Mouse (Mus musculus): ENCODE results near the gene Ly9. TPM values are rescaled to one million over a fixed set of nuclear protein-coding genes. Genes with fewer than 3 reads are reported as not detected.

Ly9 gene
- polyA plus RNA-seq, 1 experiment from 2014 or later: 0.60 TPM

DNA sequence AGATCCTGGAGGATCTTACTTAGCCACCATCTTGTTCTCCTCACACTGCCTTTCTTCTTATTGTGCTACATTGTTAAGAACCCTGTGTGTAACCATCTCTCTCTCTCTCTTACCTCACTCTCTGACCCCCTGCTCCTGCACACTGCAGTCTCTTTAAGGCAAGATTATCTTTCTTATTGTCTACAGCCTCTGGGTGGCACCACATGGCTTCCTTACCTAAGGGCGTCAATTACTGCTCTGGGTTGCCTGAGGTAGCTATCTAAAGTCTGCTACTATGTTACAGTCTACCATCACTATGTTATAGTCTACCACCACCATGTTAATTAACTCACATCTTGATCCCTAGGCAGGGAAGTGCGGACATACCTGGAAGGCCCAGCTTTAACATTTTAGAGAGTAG is 38.8 kb downstream of the Ly9 start:
- no peaks in the 10 kb centered on the region for H3K4me1 ChIP-seq (replicated peaks)
- H3K9ac ChIP-seq: no peak overlapping the region
- H3K27ac ChIP-seq: no peak overlapping the region
- H3K4me2 ChIP-seq (replicated peaks): no peak overlapping the region
- H3K9me3 ChIP-seq: no peaks in the 10 kb centered on the region
- 58% methylated on average over 2 of the region's 2 CpGs for WGBS
- H3K27me3 ChIP-seq (replicated peaks): no peaks in the 10 kb centered on the region
- no peaks in the 10 kb centered on the region for H3K36me3 ChIP-seq
- H3K4me3 ChIP-seq (replicated peaks): no peak overlapping the region
- ATAC-seq: peak; percentile 23; the same call in 1 of the 2 replicates

DNA sequence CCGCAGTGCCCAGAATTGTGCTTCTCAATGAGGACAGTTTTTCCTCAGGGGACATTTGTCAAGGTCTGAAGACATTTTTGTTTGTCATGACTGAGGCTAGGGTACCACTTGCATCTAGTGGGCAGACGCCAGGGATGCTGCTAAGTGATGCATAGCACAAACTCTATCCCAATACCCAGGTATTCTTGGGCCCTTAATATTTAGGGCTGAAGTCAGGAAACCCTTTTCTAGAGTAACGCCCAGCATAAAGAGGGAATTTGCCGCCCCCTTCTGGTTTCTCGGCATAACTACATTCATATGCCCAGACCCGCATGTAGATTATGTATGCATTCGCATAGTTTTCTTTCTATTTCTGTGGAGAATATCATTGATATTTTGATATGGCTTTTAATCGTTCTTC is 40.4 kb downstream of the Ly9 start:
- Histone ChIP-seq H3K4me3 (replicated peaks) (no peak overlapping the region), H3K27me3 (replicated peaks) (no peaks in the 10 kb centered on the region), H3K36me3 (no peaks in the 10 kb centered on the region), H3K4me2 (replicated peaks) (no peak overlapping the region), H3K27ac (no peak overlapping the region), H3K9ac (no peak overlapping the region), H3K9me3 (no peaks in the 10 kb centered on the region), H3K4me1 (replicated peaks) (no peaks in the 10 kb centered on the region)
- 21% methylated on average over 8 of the region's 8 CpGs for WGBS
- ATAC-seq: peak; percentile 61; the same call in 1 of the 2 replicates

DNA sequence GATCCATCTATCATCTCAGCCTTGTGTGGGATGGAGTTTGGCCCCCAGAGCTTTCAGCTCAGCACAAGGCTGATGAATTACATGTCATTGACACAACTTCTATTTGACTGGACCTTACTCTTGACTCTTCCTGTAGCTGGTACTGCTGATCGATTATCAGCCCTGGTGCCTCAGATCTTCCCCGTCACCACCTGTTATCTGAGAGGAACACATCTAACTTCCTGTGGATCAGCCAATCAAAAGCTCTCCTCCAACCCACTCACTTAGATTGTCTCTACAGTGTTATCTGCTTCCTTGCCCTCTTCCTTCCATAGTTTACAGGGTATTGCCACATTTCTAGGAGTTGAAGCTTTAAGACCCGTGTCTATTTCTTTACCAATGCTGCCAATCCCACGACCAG is 41.3 kb downstream of the Ly9 start:
- no peaks in the 10 kb centered on the region for H3K27me3 ChIP-seq (replicated peaks)
- no peaks in the 10 kb centered on the region for H3K4me1 ChIP-seq (replicated peaks)
- ATAC-seq: no peak
- H3K27ac ChIP-seq: no peak overlapping the region
- WGBS: 53% methylated on average over 4 of the region's 4 CpGs
- H3K9me3 ChIP-seq: no peaks in the 10 kb centered on the region
- no peaks in the 10 kb centered on the region for H3K36me3 ChIP-seq
- H3K4me2 ChIP-seq (replicated peaks): no peak overlapping the region
- H3K9ac ChIP-seq: no peak overlapping the region
- H3K4me3 ChIP-seq (replicated peaks): no peak overlapping the region

DNA sequence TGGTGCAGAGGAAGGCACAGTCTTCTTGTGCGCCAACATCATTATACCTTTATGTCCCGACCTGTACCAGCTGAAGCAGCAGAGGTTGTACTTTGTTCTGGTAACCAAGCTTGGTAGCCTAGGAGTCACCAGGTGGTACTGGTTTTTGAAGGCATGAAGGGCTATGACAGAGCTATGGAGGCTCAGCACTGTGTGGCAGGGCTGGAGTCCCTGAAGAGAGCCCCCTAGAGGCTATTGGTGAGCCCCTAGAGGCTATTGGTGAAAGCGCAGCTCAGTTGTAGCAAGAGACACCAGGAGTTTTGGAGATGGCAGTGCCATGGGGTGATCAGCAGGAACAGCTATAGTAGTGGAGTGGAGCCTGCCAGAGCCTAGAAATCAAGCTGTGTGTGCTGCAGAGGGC is 43.0 kb downstream of the Ly9 start:
- Histone ChIP-seq H3K27me3 (replicated peaks) (no peaks in the 10 kb centered on the region), H3K9me3 (no peaks in the 10 kb centered on the region), H3K4me3 (replicated peaks) (no peak overlapping the region), H3K36me3 (no peaks in the 10 kb centered on the region), H3K4me2 (replicated peaks) (no peak overlapping the region), H3K9ac (no peak overlapping the region), H3K27ac (no peak overlapping the region), H3K4me1 (replicated peaks) (no peaks in the 10 kb centered on the region)
- 60% methylated on average over 3 of the region's 3 CpGs for WGBS
- ATAC-seq: peak; percentile 54

DNA sequence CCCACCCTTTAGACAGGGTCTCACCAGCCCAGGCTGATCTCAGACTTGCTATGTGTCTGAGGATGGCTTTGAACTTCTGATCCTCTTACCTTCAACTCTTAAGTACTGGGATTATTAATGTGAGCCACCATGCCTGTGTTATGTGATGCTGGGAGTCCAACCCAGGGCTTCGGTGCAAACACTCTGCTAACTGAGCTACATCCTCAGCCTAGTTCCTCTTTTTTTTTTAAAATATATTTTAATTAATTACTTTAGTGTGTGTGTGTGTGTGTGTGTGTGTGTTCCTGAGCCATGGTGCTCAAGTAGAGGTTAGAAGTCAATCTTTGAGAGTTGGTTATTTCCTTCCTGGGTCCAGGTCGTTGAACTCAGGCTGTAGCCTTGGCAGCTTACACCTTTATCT is 44.2 kb downstream of the Ly9 start:
- Histone ChIP-seq H3K4me3 (replicated peaks) (no peak overlapping the region), H3K27ac (no peak overlapping the region), H3K9ac (no peak overlapping the region), H3K36me3 (no peaks in the 10 kb centered on the region), H3K4me2 (replicated peaks) (no peak overlapping the region), H3K4me1 (replicated peaks) (no peaks in the 10 kb centered on the region), H3K27me3 (replicated peaks) (no peaks in the 10 kb centered on the region), H3K9me3 (no peaks in the 10 kb centered on the region)
- ATAC-seq: no peak
- 73% methylated on average over 2 of the region's 2 CpGs for WGBS

DNA sequence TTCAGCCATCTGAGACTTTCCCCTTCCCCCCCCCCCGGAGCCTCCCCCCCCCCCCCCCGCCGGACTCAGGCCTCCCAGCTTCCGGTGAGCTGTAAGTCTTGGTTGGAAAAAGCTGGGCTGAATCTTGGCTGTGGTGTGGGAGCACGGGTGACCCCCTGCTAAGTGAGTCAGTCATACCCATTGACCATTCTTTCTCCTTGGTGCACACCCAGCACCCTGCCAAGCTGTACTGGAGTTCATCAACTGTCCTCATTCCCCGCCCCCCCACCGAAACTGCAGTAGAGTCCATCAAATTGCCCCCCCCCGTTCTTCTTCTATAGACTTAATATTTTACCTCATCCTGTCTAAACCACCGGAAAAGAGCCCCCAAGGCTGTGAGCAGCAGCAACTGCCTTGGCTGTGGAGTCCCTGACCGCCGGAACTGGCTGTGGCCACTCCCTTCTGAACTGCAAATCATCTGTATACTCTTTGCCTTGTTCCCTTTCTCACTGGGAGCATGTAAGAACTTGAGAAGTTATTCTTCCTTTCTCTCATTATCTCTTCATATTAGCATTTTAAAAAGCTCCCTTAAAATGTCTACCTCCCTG is 45.5 kb downstream of the Ly9 start:
- Histone ChIP-seq H3K27ac (no peak overlapping the region), H3K9me3 (no peaks in the 10 kb centered on the region), H3K27me3 (replicated peaks) (no peaks in the 10 kb centered on the region), H3K4me3 (replicated peaks) (no peak overlapping the region), H3K4me2 (replicated peaks) (no peak overlapping the region), H3K36me3 (no peaks in the 10 kb centered on the region), H3K9ac (no peak overlapping the region), H3K4me1 (replicated peaks) (no peaks in the 10 kb centered on the region)
- 59% methylated on average over 7 of the region's 11 CpGs for WGBS
- 0 out of 2 replicates have a peak, but pooled peaks have one; percentile 25 for ATAC-seq

DNA sequence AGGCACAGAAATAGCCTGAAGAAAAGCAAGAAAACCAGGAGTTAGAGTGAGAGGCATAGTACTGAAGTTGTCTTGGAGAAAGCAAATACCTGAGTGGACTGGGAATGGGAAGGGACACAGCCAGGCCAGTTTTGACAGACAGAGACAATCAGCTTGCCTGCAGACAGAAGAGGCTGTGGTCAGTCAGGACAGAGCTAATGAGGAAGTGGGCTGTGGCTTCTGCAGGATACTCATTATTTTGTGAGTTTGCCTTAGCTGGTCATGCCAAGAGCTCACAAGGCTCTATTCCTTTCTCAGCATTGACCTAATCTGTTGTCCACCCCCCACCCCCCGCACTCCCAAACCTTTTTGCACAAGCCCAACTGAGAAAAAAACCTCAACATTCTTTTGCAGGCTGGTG is 46.0 kb downstream of the Ly9 start:
- WGBS: 81% methylated on average over 1 of the region's 1 CpGs
- no peak overlapping the region for H3K4me3 ChIP-seq (replicated peaks)
- H3K36me3 ChIP-seq: no peaks in the 10 kb centered on the region
- no peaks in the 10 kb centered on the region for H3K4me1 ChIP-seq (replicated peaks)
- no peak for ATAC-seq
- H3K9ac ChIP-seq: no peak overlapping the region
- no peaks in the 10 kb centered on the region for H3K9me3 ChIP-seq
- H3K27me3 ChIP-seq (replicated peaks): no peaks in the 10 kb centered on the region
- H3K27ac ChIP-seq: no peak overlapping the region
- H3K4me2 ChIP-seq (replicated peaks): no peak overlapping the region

DNA sequence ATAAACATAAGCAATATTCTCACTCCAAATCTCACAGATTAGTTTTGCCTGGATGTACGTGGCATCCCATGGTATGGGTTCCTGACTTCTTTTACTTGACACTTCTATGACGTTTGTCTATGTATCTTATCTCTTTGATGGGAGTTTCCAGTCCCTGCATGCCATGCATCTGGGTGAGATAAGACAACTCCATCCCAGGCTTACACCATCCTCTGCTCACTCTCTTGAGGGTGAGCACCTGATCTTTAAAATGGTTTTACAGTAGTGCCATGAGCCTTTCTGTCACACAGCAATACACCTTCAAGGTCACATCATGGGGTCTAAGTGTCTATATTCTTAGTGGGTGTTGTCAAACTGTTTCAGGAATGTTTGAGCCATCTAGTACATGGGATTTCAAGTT is 46.9 kb downstream of the Ly9 start:
- no peaks in the 10 kb centered on the region for H3K9me3 ChIP-seq
- no peak overlapping the region for H3K27ac ChIP-seq
- H3K4me1 ChIP-seq (replicated peaks): no peaks in the 10 kb centered on the region
- no peak overlapping the region for H3K9ac ChIP-seq
- H3K27me3 ChIP-seq (replicated peaks): no peaks in the 10 kb centered on the region
- no peak overlapping the region for H3K4me3 ChIP-seq (replicated peaks)
- no peak overlapping the region for H3K4me2 ChIP-seq (replicated peaks)
- 52% methylated on average over 2 of the region's 2 CpGs for WGBS
- no peak for ATAC-seq
- H3K36me3 ChIP-seq: no peaks in the 10 kb centered on the region

DNA sequence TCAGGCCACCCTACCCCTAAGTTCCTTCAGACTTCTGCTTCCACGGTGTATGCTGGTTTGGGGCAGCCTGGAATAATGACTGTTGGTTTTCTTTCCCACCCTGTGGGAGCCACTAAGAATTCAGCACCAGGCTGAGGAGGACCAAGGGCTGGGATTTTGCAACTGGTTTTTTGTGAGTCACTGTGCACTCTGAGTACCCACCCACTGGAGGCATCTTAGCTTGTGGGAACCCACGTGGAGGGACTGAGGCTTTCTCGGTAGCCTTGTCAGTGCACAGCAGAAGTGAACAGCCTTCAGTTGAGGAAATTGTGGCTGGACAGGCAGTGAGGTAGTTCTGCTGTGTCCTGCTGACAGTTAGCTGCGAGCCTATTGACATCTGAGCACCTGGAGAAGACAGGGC is 48.3 kb downstream of the Ly9 start, which contains the start of gene Cd244a:
TSS of gene Cd244a (plus strand) at position 296 of the 400 bp plus-strand sequence.
- Histone ChIP-seq H3K27ac (no peak within 1 kb of the TSS), H3K36me3 (no peaks in the 10 kb centered on the region), H3K4me2 (replicated peaks) (no peak within 1 kb of the TSS), H3K4me1 (replicated peaks) (no peaks in the 10 kb centered on the region), H3K9me3 (no peaks in the 10 kb centered on the region), H3K4me3 (replicated peaks) (no peak within 1 kb of the TSS), H3K27me3 (replicated peaks) (no peaks in the 10 kb centered on the region), H3K9ac (no peak within 1 kb of the TSS)
- WGBS: 76% methylated on average over 4 of the region's 4 CpGs
- no peak for ATAC-seq

DNA sequence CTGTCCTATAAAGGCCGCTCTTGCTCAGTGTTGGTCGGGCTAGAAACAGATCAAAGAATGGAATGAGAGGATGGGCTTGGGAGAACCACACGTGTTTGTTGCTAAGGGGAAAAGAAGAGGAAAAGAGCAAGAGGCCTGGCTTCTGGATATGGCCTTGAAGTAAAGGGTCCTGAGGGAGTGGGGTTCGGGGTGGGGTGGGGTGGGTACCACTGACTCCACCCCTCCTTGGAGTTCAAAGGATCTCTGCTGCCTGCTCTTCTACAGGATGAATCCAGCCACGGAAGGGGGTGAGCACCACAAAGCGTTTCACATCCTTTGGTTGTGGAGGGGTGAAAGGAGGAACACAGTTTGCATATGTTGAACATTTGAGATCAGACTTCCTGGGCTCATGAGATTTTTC is 48.8 kb downstream of the Ly9 start:
- no peak overlapping the region for H3K4me3 ChIP-seq (replicated peaks)
- no peak overlapping the region for H3K4me2 ChIP-seq (replicated peaks)
- H3K36me3 ChIP-seq: no peaks in the 10 kb centered on the region
- H3K9me3 ChIP-seq: no peaks in the 10 kb centered on the region
- no peak for ATAC-seq
- no peak overlapping the region for H3K27ac ChIP-seq
- 70% methylated on average over 6 of the region's 6 CpGs for WGBS
- no peaks in the 10 kb centered on the region for H3K4me1 ChIP-seq (replicated peaks)
- H3K27me3 ChIP-seq (replicated peaks): no peaks in the 10 kb centered on the region
- H3K9ac ChIP-seq: no peak overlapping the region

DNA sequence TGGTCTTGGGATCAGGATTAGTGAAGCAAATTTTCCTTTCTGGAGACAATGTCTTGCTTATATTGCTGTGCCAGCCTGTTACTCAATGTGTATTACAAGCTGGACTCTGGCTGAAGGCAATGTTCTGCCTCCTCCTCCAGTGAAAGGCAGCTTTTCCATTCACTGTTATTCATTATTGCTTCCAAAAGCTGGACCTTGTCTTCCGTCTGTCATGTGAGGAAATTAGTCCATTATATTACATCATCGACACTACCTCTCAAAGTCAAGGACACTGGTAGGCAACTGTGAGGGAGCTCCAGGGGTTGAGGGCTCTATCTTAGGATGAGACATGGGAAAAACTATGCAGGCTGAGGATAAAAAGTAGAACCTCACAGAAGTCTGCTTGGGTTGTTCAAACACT is 50.8 kb downstream of the Ly9 start:
- H3K4me2 ChIP-seq (replicated peaks): no peak overlapping the region

DNA sequence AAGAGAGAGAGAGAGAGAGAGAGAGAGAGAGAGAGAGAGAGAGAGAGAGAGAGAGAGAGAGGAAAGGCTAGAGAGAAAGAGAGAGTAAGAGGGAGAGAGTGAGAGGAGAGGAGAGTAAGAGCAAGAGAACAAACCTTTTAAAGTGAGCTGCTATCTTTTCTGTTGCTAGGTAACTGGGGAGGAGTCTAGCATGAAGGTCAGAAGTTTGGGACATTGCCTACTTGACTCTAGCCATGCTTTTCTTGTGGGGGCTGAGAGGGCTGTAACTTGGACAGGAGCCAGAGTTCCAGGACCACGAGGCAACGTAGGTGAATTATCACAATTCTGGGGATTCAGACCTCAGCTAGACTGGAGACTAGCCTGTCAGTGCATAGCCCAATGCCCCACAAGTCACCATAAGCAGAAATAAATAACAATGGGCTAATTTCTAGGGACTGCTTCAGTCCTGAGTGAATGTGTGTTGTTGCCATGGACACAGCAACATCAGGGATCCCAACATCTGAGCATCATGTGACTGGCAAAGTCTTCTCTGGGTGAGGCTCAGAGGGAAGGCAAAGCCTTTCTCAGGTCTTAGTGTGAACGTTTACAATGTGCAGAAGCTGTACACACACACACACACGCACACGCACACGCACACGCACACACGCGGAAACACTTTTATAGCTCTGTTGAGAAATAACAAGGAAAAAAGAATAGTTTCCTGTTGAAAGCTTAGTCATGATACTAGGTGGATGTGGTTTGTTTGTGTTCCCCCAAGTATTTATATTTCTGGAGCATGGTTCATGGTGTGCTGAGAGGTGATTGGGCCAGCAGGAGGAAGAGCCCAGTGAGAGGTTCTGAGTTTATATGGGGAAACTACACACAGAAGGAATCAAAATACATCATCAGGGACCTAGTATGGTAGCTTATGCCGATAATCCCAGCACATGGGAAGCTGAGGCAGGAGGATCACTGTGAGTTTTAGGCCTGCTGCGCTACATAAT is 53.6 kb downstream of the Ly9 start:
- 74% methylated on average over 11 of the region's 11 CpGs for WGBS
- Histone ChIP-seq H3K36me3 (no peaks in the 10 kb centered on the region), H3K4me2 (replicated peaks) (no peak overlapping the region), H3K4me1 (replicated peaks) (no peaks in the 10 kb centered on the region), H3K4me3 (replicated peaks) (no peak overlapping the region), H3K27me3 (replicated peaks) (no peaks in the 10 kb centered on the region), H3K9ac (no peak overlapping the region), H3K27ac (no peak overlapping the region), H3K9me3 (no peaks in the 10 kb centered on the region)
- ATAC-seq: peak; percentile 43; the same call in 1 of the 2 replicates

More for the DNA sequence above, 50.8 kb downstream of the Ly9 start:
- no peak overlapping the region for H3K9ac ChIP-seq
- no peaks in the 10 kb centered on the region for H3K36me3 ChIP-seq
- no peak overlapping the region for H3K4me3 ChIP-seq (replicated peaks)
- H3K27ac ChIP-seq: no peak overlapping the region
- no peak for ATAC-seq
- WGBS: 85% methylated on average over 2 of the region's 2 CpGs
- no peaks in the 10 kb centered on the region for H3K4me1 ChIP-seq (replicated peaks)
- no peaks in the 10 kb centered on the region for H3K9me3 ChIP-seq
- H3K27me3 ChIP-seq (replicated peaks): no peaks in the 10 kb centered on the region

Data from intestine, embryonic 15.5 days (tissue).